Mouse (Mus musculus) CH12.LX (cell line): Measurements from ENCODE around the gene Ddx31. TPM values are rescaled to one million over a fixed set of nuclear protein-coding genes. Genes with fewer than 3 reads are reported as not detected.

Source experiments
- DNase-seq: peaks from one replicate; pipeline ENCODE4 v3.0.0-alpha.2; 2013; ENCODE audit errors: extremely low read depth
- H3K27ac ChIP-seq: 2 replicates; pipeline ENCODE4 v1.5.1; 2012; ENCODE audit warnings: low read depth, mild to moderate bottlenecking, control low read depth, moderate library complexity; ENCODE audit not compliant: insufficient read depth
- H3K27me3 ChIP-seq: replicated peaks from 2 replicates; pipeline ENCODE3; 2012; ENCODE audit warnings: inconsistent platforms
- H3K36me3 ChIP-seq, 2 experiments: replicated peaks in 1 of 2; 2 replicates each; pipeline versions ENCODE3 to v1.6.1; 2012; ENCODE audit warnings: inconsistent platforms in 1 of 2, low read length in 1 of 2, mild to moderate bottlenecking in 1 of 2, mixed read lengths in 1 of 2, moderate library complexity in 1 of 2; ENCODE audit not compliant: control insufficient read depth in 1 of 2, insufficient read depth in 1 of 2
- H3K4me1 ChIP-seq, 2 experiments: 2 replicates each; pipeline ENCODE4 v1.6.1; 2012; ENCODE audit warnings: inconsistent platforms in 1 of 2, moderate library complexity in 1 of 2; ENCODE audit not compliant: insufficient read depth in 2 of 2, control insufficient read depth in 1 of 2
- H3K4me2 ChIP-seq: 2 replicates; pipeline ENCODE4 v1.6.1; 2012; ENCODE audit warnings: low read depth, mild to moderate bottlenecking, control low read depth; ENCODE audit not compliant: poor library complexity, insufficient read depth, severe bottlenecking
- H3K4me3 ChIP-seq, 3 experiments: fragments of 150-350 bp in 1 of 3; sonication (generic) in 1 of 3; replicated peaks in 1 of 3; 2 replicates each; pipeline versions ENCODE3 to v1.5.1; 2011 to 2012; ENCODE audit warnings: low read depth in 2 of 3, low read length in 2 of 3, mild to moderate bottlenecking in 2 of 3, moderate library complexity in 2 of 3, control low read depth in 1 of 3, improper control_type of control experiment in 1 of 3, inconsistent platforms in 1 of 3, mixed read lengths in 1 of 3; ENCODE audit not compliant: poor library complexity in 1 of 3
- H3K79me2 ChIP-seq: replicated peaks from 2 replicates; pipeline ENCODE4 v1.6.1; 2012; ENCODE audit warnings: mild to moderate bottlenecking, moderate library complexity; ENCODE audit not compliant: control insufficient read depth, poor library complexity, insufficient read depth, severe bottlenecking; ENCODE audit errors: extremely low read depth
- H3K9ac ChIP-seq: 2 replicates; pipeline ENCODE4 v1.6.1; 2012; ENCODE audit warnings: low read depth, mild to moderate bottlenecking, control low read depth, moderate library complexity; ENCODE audit not compliant: insufficient read depth
- H3K9me3 ChIP-seq: replicated peaks from 2 replicates; pipeline ENCODE3; 2012; ENCODE audit warnings: low read length, inconsistent platforms, mixed read lengths
- BHLHE40 ChIP-seq: IDR thresholded peaks from 2 replicates; pipeline ENCODE4 v1.6.1; 2011; ENCODE audit warnings: mild to moderate bottlenecking, low read depth, low read length, improper control_type of control experiment
- CTCF ChIP-seq, 2 experiments: IDR thresholded peaks in 1 of 2; conservative IDR thresholded peaks in 1 of 2; 2 replicates each; pipeline ENCODE4 v1.5.1; 2011 to 2012; ENCODE audit warnings: low read depth in 2 of 2, low read length in 2 of 2, improper control_type of control experiment in 1 of 2, inconsistent platforms in 1 of 2, mild to moderate bottlenecking in 1 of 2, moderate library complexity in 1 of 2
- ETS1 ChIP-seq: conservative IDR thresholded peaks from 2 replicates; pipeline ENCODE4 v1.6.1; 2012; ENCODE audit warnings: low read depth, mild to moderate bottlenecking, inconsistent platforms, low read length, improper control_type of control experiment, moderate library complexity
- GABPA ChIP-seq: IDR thresholded peaks from 2 replicates; pipeline ENCODE4 v1.6.1; 2012; ENCODE audit warnings: low read depth, low read length, improper control_type of control experiment, inconsistent platforms; ENCODE audit not compliant: insufficient replicate concordance
- HCFC1 ChIP-seq: IDR thresholded peaks from 2 replicates; pipeline ENCODE4 v1.6.1; 2012; ENCODE audit warnings: low read depth, mild to moderate bottlenecking, inconsistent platforms, low read length, improper control_type of control experiment
- JUN ChIP-seq: IDR thresholded peaks from 2 replicates; pipeline ENCODE4 v1.6.1; 2011; ENCODE audit warnings: low read depth, mild to moderate bottlenecking, low read length, improper control_type of control experiment, moderate library complexity; ENCODE audit not compliant: insufficient read depth
- JUND ChIP-seq: conservative IDR thresholded peaks from 2 replicates; pipeline ENCODE4 v1.6.1; 2011; ENCODE audit warnings: low read depth, low read length, improper control_type of control experiment
- KAT2A ChIP-seq: IDR thresholded peaks from 2 replicates; pipeline ENCODE4 v1.6.1; 2012; ENCODE audit warnings: low read length, improper control_type of control experiment, inconsistent platforms; ENCODE audit not compliant: insufficient replicate concordance
- MAX ChIP-seq: IDR thresholded peaks from 2 replicates; pipeline ENCODE4 v1.6.1; 2011; ENCODE audit warnings: low read length, improper control_type of control experiment
- MAZ ChIP-seq: IDR thresholded peaks from 2 replicates; pipeline ENCODE4 v1.6.1; 2012; ENCODE audit warnings: low read depth, mild to moderate bottlenecking, inconsistent platforms, low read length, improper control_type of control experiment, moderate library complexity
- MEF2A ChIP-seq: IDR thresholded peaks from 2 replicates; pipeline ENCODE4 v1.6.1; 2014; ENCODE audit warnings: low read depth, mild to moderate bottlenecking, inconsistent platforms, low read length, improper control_type of control experiment, borderline replicate concordance
- MYC ChIP-seq: IDR thresholded peaks from 2 replicates; pipeline ENCODE4 v1.6.1; 2011; ENCODE audit warnings: low read depth, mild to moderate bottlenecking, improper control_type of control experiment, low read length
- NELFE ChIP-seq: IDR thresholded peaks from 2 replicates; pipeline ENCODE4 v1.6.1; 2011; ENCODE audit warnings: low read depth, low read length, improper control_type of control experiment
- NRF1 ChIP-seq: IDR thresholded peaks from 2 replicates; pipeline ENCODE4 v1.6.1; 2014; ENCODE audit warnings: low read depth, mild to moderate bottlenecking, inconsistent platforms, low read length, improper control_type of control experiment, moderate library complexity
- RAD21 ChIP-seq: IDR thresholded peaks from 2 replicates; pipeline ENCODE4 v1.6.1; 2011; ENCODE audit warnings: low read depth, mild to moderate bottlenecking, low read length, improper control_type of control experiment, moderate library complexity
- RCOR1 ChIP-seq: conservative IDR thresholded peaks from 2 replicates; pipeline ENCODE4 v1.6.1; 2012; ENCODE audit warnings: low read depth, mild to moderate bottlenecking, inconsistent platforms, low read length, improper control_type of control experiment
- SIN3A ChIP-seq: IDR thresholded peaks from 2 replicates; pipeline ENCODE4 v1.6.1; 2012; ENCODE audit warnings: low read length, improper control_type of control experiment, inconsistent platforms
- SMC3 ChIP-seq: IDR thresholded peaks from 2 replicates; pipeline ENCODE4 v1.6.1; 2011; ENCODE audit warnings: low read depth, low read length, improper control_type of control experiment
- TCF12 ChIP-seq: IDR thresholded peaks from 2 replicates; pipeline ENCODE4 v1.6.1; 2014; ENCODE audit warnings: low read depth, mild to moderate bottlenecking, inconsistent platforms, low read length, improper control_type of control experiment
- UBTF ChIP-seq: IDR thresholded peaks from 2 replicates; pipeline ENCODE4 v1.6.1; 2012; ENCODE audit warnings: low read depth, mild to moderate bottlenecking, inconsistent platforms, low read length, improper control_type of control experiment, moderate library complexity
- USF1 ChIP-seq: IDR thresholded peaks from 2 replicates; pipeline ENCODE4 v1.6.1; 2014; ENCODE audit warnings: low read depth, mild to moderate bottlenecking, inconsistent platforms, low read length, improper control_type of control experiment
- USF2 ChIP-seq: conservative IDR thresholded peaks from 2 replicates; pipeline ENCODE4 v1.6.1; 2011; ENCODE audit warnings: low read depth, low read length, improper control_type of control experiment
- ZKSCAN1 ChIP-seq: IDR thresholded peaks from 2 replicates; pipeline ENCODE4 v1.6.1; 2012; ENCODE audit warnings: low read depth, inconsistent platforms, low read length, improper control_type of control experiment, borderline replicate concordance
- ZNF384 ChIP-seq: IDR thresholded peaks from 2 replicates; pipeline ENCODE4 v1.6.1; 2012; ENCODE audit warnings: low read depth, low read length, improper control_type of control experiment, inconsistent platforms
- dilution Hi-C: fragments of 300-500 bp; cut with MboI; formaldehyde crosslinking; loops from 2 replicates; pipeline ENCODE4 v1.14.3; 2020; ENCODE audit warnings: low sequenced_read_pairs; ENCODE audit not compliant: extremely low pct_unique_long_range_greater_than_20kb, extremely low pct_ligation_motif_present
- in situ Hi-C: fragments of 300-500 bp; cut with MboI; formaldehyde crosslinking; loops from 3 replicates; pipeline ENCODE4 v1.14.3; 2019; ENCODE audit warnings: low sequenced_read_pairs, low pct_ligation_motif_present, low pct_unique_long_range_greater_than_20kb, mixed read lengths
- polyA plus RNA-seq: library from polyadenylated mRNA; unstranded; fragments of >175 nt; gene quantifications from 2 replicates; pipeline ENCODE4 v1.2.1, GENCODE M21; 2012; ENCODE audit warnings: low read depth; ENCODE audit not compliant: insufficient read length
- total RNA-seq, 2 experiments: library from RNA; depleted of rRNA; stranded (reverse); fragments of 300-350 nt in 1 of 2; fragments of >200 nt in 1 of 2; gene quantifications; 2 replicates each; pipeline ENCODE4 v1.2.3; 2012 to 2014

Ddx31 gene
- total and polyA plus RNA-seq, 3 experiments, result 15.9 to 26.8 (median 18.8) TPM

GRCm38 (mm10) chr2:28909186-28909817 lies 69.1 kb downstream of the Ddx31 start:
- TF ChIP-seq RAD21 (no peak), MAZ (no peak), HCFC1 (no peak), SIN3A (no peak), ZKSCAN1 (no peak), MAX (no peak), MEF2A (no peak), USF1 (no peak), JUND (no peak), SMC3 (no peak), GABPA (no peak), USF2 (no peak), JUN (no peak), NRF1 (no peak), ZNF384 (no peak)
- TF ChIP-seq, all 38 proteins: peak for 0
- in situ Hi-C loops (no loop called here), dilution Hi-C loops (no loop called here)
- Histone ChIP-seq H3K27ac (no peak overlapping the region), H3K4me3 (no peak overlapping the region), H3K4me2 (no peak overlapping the region), H3K79me2 (no peaks in the 10 kb centered on the region), H3K27me3 (no peaks in the 10 kb centered on the region), H3K9ac (no peak overlapping the region), H3K9me3 (peaks cover 12% of the 10 kb centered on the region), H3K36me3 (peaks cover 8 to 62% of the 10 kb centered on the region in 2 experiments), H3K4me1 (peaks cover 2 to 56% of the 10 kb centered on the region in 2 experiments; a peak in 3 of 4 replicates)
- no peak for DNase-seq

DNA sequence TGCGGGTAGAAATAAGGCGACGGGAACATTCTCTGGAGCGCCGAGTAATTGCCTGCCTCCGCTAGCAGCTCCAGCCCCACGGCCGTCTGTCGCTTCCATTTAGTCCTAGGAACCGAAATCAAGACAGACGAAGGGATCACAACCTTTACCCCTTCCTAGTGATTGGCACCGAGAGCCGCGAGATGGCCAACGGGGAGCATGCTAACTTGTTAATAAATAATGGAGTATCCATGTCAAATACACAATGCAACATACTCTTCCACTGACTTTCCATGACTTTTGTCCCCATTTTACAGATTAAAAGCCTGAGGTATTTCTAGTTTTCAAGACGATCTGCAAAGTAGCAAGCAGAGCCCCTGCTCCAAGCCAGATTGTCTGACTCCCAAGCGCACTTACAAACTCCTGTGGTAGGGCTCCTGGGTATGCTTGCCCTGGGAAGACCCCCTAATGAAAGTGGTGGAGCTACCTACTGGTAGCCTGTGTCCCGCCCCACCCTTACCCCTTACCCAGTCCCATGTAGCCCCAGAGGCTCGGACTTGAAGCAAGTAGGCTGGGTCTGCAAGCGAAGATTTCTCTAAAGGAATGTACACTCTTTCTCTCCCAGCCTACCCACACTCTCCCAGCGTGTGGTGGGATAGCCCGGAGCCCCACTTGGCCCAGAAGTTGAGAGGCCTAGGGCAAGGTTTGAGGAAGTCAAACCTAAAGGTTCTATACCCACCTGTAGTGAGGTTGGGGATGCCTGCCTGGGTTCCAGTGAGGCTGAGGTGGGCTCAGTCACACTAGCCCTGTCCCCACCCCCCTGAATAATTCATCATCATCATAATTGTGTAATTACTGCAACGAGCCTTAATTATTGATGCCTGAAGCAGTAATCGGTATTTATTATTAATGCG lies 69.9 kb downstream of the Ddx31 start:
- DNase-seq, result no peak
- TF ChIP-seq BHLHE40 (no peak), UBTF (no peak), ETS1 (no peak), NELFE (no peak), MEF2A (no peak), SIN3A (no peak), HCFC1 (no peak), RCOR1 (no peak), TCF12 (no peak), CTCF (conservative IDR thresholded peaks at IDR 0.05 in 1 of 2, IDR thresholded peaks at IDR 0.05 in 1 of 2; ENCODE audit: low read depth in 2 of 2, low read length in 2 of 2) (no peak), USF1 (no peak), NRF1 (no peak), KAT2A (no peak), MYC (no peak), JUND (no peak), RAD21 (no peak)
- TF ChIP-seq, all 38 proteins: peak for 0
- H3K9me3 ChIP-seq, result peaks cover 12% of the 10 kb centered on the region
- no peak overlapping the region for H3K9ac ChIP-seq
- no peak overlapping the region for H3K4me3 ChIP-seq
- H3K79me2 ChIP-seq, result no peaks in the 10 kb centered on the region
- peaks cover 5 to 54% of the 10 kb centered on the region in 2 experiments for H3K36me3 ChIP-seq
- in situ Hi-C loops, result no loop called here
- H3K4me2 ChIP-seq, result no peak overlapping the region
- H3K27me3 ChIP-seq, result no peaks in the 10 kb centered on the region
- peaks cover 2 to 48% of the 10 kb centered on the region in 2 experiments; a peak in 3 of 4 replicates for H3K4me1 ChIP-seq
- H3K27ac ChIP-seq, result no peak overlapping the region
- dilution Hi-C loops, result no loop called here
